Mouse (Mus musculus): Measurements from ENCODE around the gene Ano1.

The Ano1 gene

DNA sequence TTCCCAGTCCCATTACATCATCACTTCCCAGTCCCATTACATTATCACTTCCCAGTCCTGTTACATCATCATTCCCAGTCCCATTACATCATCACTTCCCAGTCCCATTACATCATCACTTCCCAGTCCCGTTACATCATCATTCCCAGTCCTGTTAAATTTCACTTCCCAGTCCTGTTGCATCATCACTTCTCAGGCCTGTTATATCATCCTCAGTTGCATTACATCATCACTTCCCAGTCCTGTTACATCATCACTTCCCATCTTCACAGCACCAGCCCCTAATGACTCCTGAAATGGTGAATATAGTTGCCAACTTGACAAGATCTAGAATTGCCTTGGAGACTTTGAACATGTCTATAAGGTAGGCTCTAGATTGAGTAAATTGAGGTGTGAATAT, 17.1 kb upstream of the Ano1 start:
- no peak for DNase-seq (ENCODE audit: low spot score in 2 of 2)

GRCm38 (mm10) chr7:144764537-144765282, 12.9 kb upstream of the Ano1 start:
- no peak for DNase-seq (ENCODE audit: low spot score in 2 of 2)

GRCm38 (mm10) chr7:144764013-144764412, 12.2 kb upstream of the Ano1 start:
- DNase-seq (ENCODE audit: low spot score in 2 of 2), result no peak

DNA sequence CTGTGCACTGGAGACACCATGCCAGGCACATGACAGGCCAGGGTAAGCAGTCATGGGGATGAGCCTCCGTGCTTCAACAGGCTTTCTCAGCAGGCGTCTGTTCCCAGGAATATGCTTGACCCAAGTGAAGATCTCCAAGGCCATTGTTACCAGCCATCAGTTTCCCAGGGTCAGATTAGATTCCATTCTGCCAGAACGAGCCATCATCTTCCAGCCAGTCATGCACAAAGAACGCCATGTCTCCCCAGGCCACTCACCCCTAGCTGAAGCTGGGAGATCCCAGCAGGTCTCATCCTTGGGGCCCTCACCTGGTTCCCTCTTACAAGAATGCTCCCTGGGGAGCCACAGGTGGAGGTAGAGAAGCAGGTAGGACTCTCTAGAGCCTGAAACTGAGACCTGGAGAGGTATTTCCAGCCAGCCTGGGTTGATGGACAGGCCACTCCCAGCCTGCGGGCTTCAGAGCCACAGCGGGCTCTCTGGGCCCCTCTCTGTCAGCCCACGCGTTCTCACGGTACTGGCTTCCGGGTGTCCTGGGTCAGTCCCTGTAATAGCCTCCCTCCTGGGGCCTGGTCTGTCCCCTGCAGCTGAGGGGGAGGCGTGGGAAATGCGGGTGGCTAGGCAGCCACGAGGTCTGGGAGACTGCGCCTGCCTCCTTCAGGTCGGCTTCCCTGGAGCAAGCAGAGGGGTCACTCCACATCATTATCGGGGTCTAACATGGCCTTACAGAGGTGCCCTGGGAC, 10.9 kb upstream of the Ano1 start:
- DNase-seq (ENCODE audit: low spot score in 2 of 2), result no peak

GRCm38 (mm10) chr7:144760228-144760627, 8.5 kb upstream of the Ano1 start:
- no peak for DNase-seq (ENCODE audit: low spot score in 2 of 2)

- no peak for DNase-seq (ENCODE audit: low spot score in 2 of 2)
These were observed 7.7 kb upstream of the Ano1 start for GRCm38 (mm10) chr7:144759455-144759854.

- DNase-seq (ENCODE audit: low spot score in 2 of 2), result no peak
These were observed 4.0 kb upstream of the Ano1 start for GRCm38 (mm10) chr7:144755511-144756378.

DNA sequence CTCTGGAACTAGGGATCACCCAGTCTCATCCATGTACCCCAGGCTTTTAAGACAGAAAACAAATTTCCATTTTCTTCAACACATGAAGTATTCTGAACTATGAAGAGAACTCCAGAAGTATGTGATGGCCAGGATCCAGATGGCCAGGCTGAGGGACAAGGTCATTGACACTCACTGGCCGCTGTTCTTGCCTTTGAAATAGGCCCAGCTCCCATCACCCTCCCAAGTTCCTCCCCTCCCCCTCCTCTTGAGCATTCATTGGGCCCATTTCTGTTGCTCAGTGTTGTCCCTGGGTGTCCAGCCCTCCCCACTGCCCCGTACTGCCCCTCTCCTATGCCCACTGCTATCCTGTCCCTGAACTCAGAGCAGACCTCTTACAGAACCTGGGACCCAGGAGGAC, 2.9 kb upstream of the Ano1 start:
- DNase-seq (ENCODE audit: low spot score in 2 of 2), result no peak

- no peak for DNase-seq (ENCODE audit: low spot score in 2 of 2)
These were observed 1.9 kb upstream of the Ano1 start for GRCm38 (mm10) chr7:144753657-144754031.

GRCm38 (mm10) chr7:144752919-144753656, 1.3 kb upstream of the Ano1 start:
- DNase-seq (ENCODE audit: low spot score in 2 of 2), result no peak

GRCm38 (mm10) chr7:144747756-144748155, 4.0 kb downstream of the Ano1 start:
- DNase-seq (ENCODE audit: low spot score in 2 of 2), result no peak

GRCm38 (mm10) chr7:144746466-144746865, 5.3 kb downstream of the Ano1 start:
- DNase-seq (ENCODE audit: low spot score in 2 of 2), result no peak

- no peak for DNase-seq (ENCODE audit: low spot score in 2 of 2)
These were observed 7.9 kb downstream of the Ano1 start for GRCm38 (mm10) chr7:144743874-144744273.

DNA sequence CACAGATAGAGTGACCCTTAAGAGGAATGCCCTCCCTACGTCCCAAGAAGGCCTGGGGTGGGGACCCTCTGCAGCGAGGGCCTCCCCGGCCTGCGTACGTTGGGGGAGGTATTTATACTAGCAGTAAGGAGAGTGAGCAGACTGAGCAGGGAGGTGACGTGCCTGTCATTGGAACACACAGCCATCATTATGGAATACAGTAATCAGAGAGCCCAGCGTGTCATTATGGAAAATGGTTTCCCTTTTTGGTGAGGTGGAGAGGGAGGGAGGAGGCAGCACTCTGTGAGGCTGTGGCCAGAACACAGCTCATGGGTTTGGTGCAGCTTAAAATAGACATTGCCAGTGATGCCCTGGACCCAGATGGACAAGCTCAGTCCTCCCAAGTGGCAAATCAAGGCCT, 11.1 kb downstream of the Ano1 start:
- DNase-seq (ENCODE audit: low spot score in 2 of 2), result no peak

- DNase-seq (ENCODE audit: low spot score in 2 of 2), result no peak
These were observed 12.0 kb downstream of the Ano1 start for GRCm38 (mm10) chr7:144739810-144740209.

DNA sequence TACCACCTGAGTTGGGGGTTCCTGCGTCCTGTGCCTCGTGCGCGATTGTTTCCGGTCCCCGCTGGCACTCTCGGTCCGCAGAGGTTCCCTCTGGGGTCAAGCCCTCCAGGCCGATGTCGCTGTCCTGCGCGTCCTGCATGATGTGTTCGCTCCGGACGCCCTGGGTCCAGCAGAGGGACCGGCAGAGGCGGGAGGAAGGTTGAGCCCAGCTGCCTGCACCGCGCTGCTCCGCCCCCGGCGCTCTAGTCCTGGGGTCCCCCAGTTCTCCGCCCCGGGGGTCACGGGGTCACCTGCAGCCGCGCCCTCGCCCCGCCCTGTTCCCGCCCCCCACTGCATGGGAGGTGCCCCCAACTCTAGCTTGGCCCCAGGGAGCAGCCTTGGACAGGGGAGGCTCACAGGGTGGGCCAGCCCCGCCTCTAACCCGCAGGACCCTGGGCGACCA, 13.4 kb downstream of the Ano1 start:
- DNase-seq (ENCODE audit: low spot score in 2 of 2), result no peak

- DNase-seq (ENCODE audit: low spot score in 2 of 2), result peak in 1 of 2 experiments; percentile 40
These were observed 19.9 kb downstream of the Ano1 start for GRCm38 (mm10) chr7:144731897-144732291.

DNA sequence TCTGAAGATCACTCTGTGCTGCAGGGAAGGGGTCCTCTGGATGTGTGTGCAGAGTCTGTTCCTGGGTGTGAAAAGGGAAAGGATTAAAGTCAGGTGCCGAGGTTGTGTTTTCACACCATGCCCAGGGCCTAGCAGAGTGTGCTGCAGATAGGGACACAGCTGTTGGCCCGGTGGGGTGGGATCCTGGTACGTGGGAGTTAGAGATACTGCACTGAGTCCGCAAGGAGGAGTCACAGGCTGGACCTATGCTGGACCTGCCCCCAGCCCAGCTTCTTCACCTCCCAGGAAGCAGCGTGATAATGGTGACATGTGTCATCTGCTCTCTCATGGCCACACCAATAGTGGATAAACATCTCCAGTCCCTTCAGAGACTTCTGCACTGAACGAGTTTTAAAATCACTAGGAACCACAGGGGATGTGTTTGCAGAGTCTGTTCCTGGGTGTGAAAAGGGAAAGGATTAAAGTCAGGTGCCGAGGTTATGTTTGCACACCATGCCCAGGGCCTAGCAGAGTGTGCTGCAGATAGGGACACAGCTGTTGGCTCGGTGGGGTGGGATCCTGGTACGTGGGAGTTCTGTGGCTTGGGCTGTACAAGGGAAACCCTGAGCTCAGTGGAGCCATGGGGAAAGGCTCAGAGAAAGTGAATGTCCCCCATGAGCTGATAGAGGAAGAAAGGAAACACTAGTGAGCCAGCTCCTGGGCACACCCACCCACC, 20.4 kb downstream of the Ano1 start:
- DNase-seq (ENCODE audit: low spot score in 2 of 2), result peak in 1 of 2 experiments; percentile 39

DNA sequence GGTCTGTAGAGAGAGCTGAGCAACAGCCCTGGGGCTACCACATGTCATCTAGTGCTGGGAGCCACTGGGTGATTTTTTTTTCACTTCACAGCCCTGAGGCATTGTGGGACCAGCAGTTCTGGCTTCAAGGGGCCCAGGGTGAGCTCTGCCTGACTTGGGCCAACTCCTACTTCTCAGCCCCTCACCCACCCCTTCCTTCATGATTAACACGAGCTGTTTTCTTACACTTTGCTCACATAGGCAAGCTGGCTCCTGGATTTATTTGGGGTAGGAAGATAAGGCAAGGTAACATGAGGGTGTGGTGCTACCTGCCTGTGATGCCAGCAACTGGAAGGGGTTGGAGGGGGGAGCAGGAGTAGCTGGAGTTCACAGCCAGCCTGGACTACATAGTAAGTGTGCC, 27.5 kb downstream of the Ano1 start:
- DNase-seq (ENCODE audit: low spot score in 2 of 2), result no peak

- DNase-seq (ENCODE audit: low spot score in 2 of 2), result no peak
These were observed 31.8 kb downstream of the Ano1 start for GRCm38 (mm10) chr7:144719956-144720355.

GRCm38 (mm10) chr7:144717736-144718135, 34.0 kb downstream of the Ano1 start:
- DNase-seq (ENCODE audit: low spot score in 2 of 2), result no peak

All from spleen, postnatal 10 days (tissue).